Mouse (Mus musculus): ENCODE measurements around the gene Gm13124. TPM values are rescaled to one million over a fixed set of nuclear protein-coding genes. Genes with fewer than 3 reads are reported as not detected.
"Not testable (repeated sequence)": the region's sequence is repeated elsewhere in the genome, so short reads cannot be mapped to it uniquely, and the experiment has no call there.

The Gm13124 gene
- not detected in 2 replicates for polyA plus RNA-seq (2012; rRNA removed)

GRCm38 (mm10) chr4:144565034-144565433, at the start of gene Gm13124:
TSS of gene Gm13124 (minus strand) at chr4:144565134.
- Histone ChIP-seq H3K27ac (ENCODE audit: insufficient read depth, low read length) (no peak within 1 kb of the TSS), H3K4me3 (ENCODE audit: extremely low read depth, insufficient read depth, insufficient read length) (no peak within 1 kb of the TSS), H3K36me3 (ENCODE audit: control insufficient read depth, insufficient read depth, low read length) (no peaks in the 10 kb centered on the region), H3K4me1 (ENCODE audit: control insufficient read depth, insufficient read depth, insufficient read length) (no peaks in the 10 kb centered on the region), H3K27me3 (ENCODE audit: control insufficient read depth, insufficient read depth, low read length) (no peaks in the 10 kb centered on the region)
- WGBS, result 88% methylated on average over 1 of the region's 1 CpGs
- DNase-seq (ENCODE audit: low read depth in 1 of 2, low spot score in 2 of 2), result no peak
- TF ChIP-seq POLR2A (IDR thresholded peaks at IDR 0.05; ENCODE audit: low read depth, low read length) (no peak), CTCF (IDR thresholded peaks at IDR 0.05; ENCODE audit: extremely low read depth, insufficient read depth, insufficient read length, insufficient replicate concordance) (no peak)

GRCm38 (mm10) chr4:144614586-144614985, 49.7 kb upstream of the Gm13124 start:
- H3K36me3 ChIP-seq (ENCODE audit: control insufficient read depth, insufficient read depth, low read length), result no peaks in the 10 kb centered on the region
- H3K27ac ChIP-seq (ENCODE audit: insufficient read depth, low read length), result no peak overlapping the region
- no peak overlapping the region for H3K4me3 ChIP-seq (ENCODE audit: extremely low read depth, insufficient read depth, insufficient read length)
- TF ChIP-seq CTCF (IDR thresholded peaks at IDR 0.05; ENCODE audit: extremely low read depth, insufficient read depth, insufficient read length, insufficient replicate concordance), result no peak
- no peak for TF ChIP-seq POLR2A (IDR thresholded peaks at IDR 0.05; ENCODE audit: low read depth, low read length)
- WGBS, result 53% methylated on average over 1 of the region's 1 CpGs
- H3K27me3 ChIP-seq (ENCODE audit: control insufficient read depth, insufficient read depth, low read length), result no peaks in the 10 kb centered on the region
- no peak for DNase-seq (ENCODE audit: low read depth in 1 of 2, low spot score in 2 of 2)
- no peaks in the 10 kb centered on the region for H3K4me1 ChIP-seq (ENCODE audit: control insufficient read depth, insufficient read depth, insufficient read length)

- Histone ChIP-seq H3K4me3 (ENCODE audit: extremely low read depth, insufficient read depth, insufficient read length) (no peak within 1 kb of the TSS), H3K27me3 (ENCODE audit: control insufficient read depth, insufficient read depth, low read length) (no peaks in the 10 kb centered on the region), H3K36me3 (ENCODE audit: control insufficient read depth, insufficient read depth, low read length) (no peaks in the 10 kb centered on the region), H3K4me1 (ENCODE audit: control insufficient read depth, insufficient read depth, insufficient read length) (no peaks in the 10 kb centered on the region), H3K27ac (ENCODE audit: insufficient read depth, low read length) (no peak within 1 kb of the TSS)
- DNase-seq (ENCODE audit: low read depth in 1 of 2, low spot score in 2 of 2), result no peak
- TF ChIP-seq POLR2A (IDR thresholded peaks at IDR 0.05; ENCODE audit: low read depth, low read length), result no peak
- no peak for TF ChIP-seq CTCF (IDR thresholded peaks at IDR 0.05; ENCODE audit: extremely low read depth, insufficient read depth, insufficient read length, insufficient replicate concordance)
- 67% methylated on average over 1 of the region's 1 CpGs for WGBS
Measured at GRCm38 (mm10) chr4:144613407-144613806, 48.5 kb upstream of the Gm13124 start, which contains the start of gene Aadacl4. TSS of gene Aadacl4 (plus strand) at chr4:144613707.

GRCm38 (mm10) chr4:144592790-144593189, 27.9 kb upstream of the Gm13124 start:
- no peak overlapping the region for H3K4me3 ChIP-seq (ENCODE audit: extremely low read depth, insufficient read depth, insufficient read length)
- no peak overlapping the region for H3K27ac ChIP-seq (ENCODE audit: insufficient read depth, low read length)
- no peaks in the 10 kb centered on the region for H3K4me1 ChIP-seq (ENCODE audit: control insufficient read depth, insufficient read depth, insufficient read length)
- H3K27me3 ChIP-seq (ENCODE audit: control insufficient read depth, insufficient read depth, low read length), result no peaks in the 10 kb centered on the region
- no peaks in the 10 kb centered on the region for H3K36me3 ChIP-seq (ENCODE audit: control insufficient read depth, insufficient read depth, low read length)
- no peak for TF ChIP-seq CTCF (IDR thresholded peaks at IDR 0.05; ENCODE audit: extremely low read depth, insufficient read depth, insufficient read length, insufficient replicate concordance)
- TF ChIP-seq POLR2A (IDR thresholded peaks at IDR 0.05; ENCODE audit: low read depth, low read length), result no peak
- DNase-seq (ENCODE audit: low read depth in 1 of 2, low spot score in 2 of 2), result no peak

GRCm38 (mm10) chr4:144586207-144586606, 21.3 kb upstream of the Gm13124 start:
- not testable (repeated sequence) for H3K27ac ChIP-seq (ENCODE audit: insufficient read depth, low read length)

GRCm38 (mm10) chr4:144567752-144568151, 2.8 kb upstream of the Gm13124 start:
- Histone ChIP-seq H3K27me3 (ENCODE audit: control insufficient read depth, insufficient read depth, low read length) (no peaks in the 10 kb centered on the region), H3K36me3 (ENCODE audit: control insufficient read depth, insufficient read depth, low read length) (no peaks in the 10 kb centered on the region), H3K4me1 (ENCODE audit: control insufficient read depth, insufficient read depth, insufficient read length) (no peaks in the 10 kb centered on the region), H3K27ac (ENCODE audit: insufficient read depth, low read length) (no peak overlapping the region), H3K4me3 (ENCODE audit: extremely low read depth, insufficient read depth, insufficient read length) (no peak overlapping the region)
- no peak for DNase-seq (ENCODE audit: low read depth in 1 of 2, low spot score in 2 of 2)
- no peak for TF ChIP-seq CTCF (IDR thresholded peaks at IDR 0.05; ENCODE audit: extremely low read depth, insufficient read depth, insufficient read length, insufficient replicate concordance)
- no peak for TF ChIP-seq POLR2A (IDR thresholded peaks at IDR 0.05; ENCODE audit: low read depth, low read length)

More at GRCm38 (mm10) chr4:144586207-144586606, 21.3 kb upstream of the Gm13124 start:
- H3K36me3 ChIP-seq (ENCODE audit: control insufficient read depth, insufficient read depth, low read length); H3K4me3 ChIP-seq (ENCODE audit: extremely low read depth, insufficient read depth, insufficient read length); H3K27me3 ChIP-seq (ENCODE audit: control insufficient read depth, insufficient read depth, low read length); H3K4me1 ChIP-seq (ENCODE audit: control insufficient read depth, insufficient read depth, insufficient read length); DNase-seq (ENCODE audit: low read depth in 1 of 2, low spot score in 2 of 2): not testable (repeated sequence)
- WGBS, result 84% methylated on average over 12 of the region's 16 CpGs

GRCm38 (mm10) chr4:144561205-144561604, 3.7 kb downstream of the Gm13124 start:
- Histone ChIP-seq H3K36me3 (ENCODE audit: control insufficient read depth, insufficient read depth, low read length) (no peaks in the 10 kb centered on the region), H3K4me1 (ENCODE audit: control insufficient read depth, insufficient read depth, insufficient read length) (no peaks in the 10 kb centered on the region), H3K27ac (ENCODE audit: insufficient read depth, low read length) (no peak overlapping the region), H3K27me3 (ENCODE audit: control insufficient read depth, insufficient read depth, low read length) (no peaks in the 10 kb centered on the region), H3K4me3 (ENCODE audit: extremely low read depth, insufficient read depth, insufficient read length) (no peak overlapping the region)
- TF ChIP-seq CTCF (IDR thresholded peaks at IDR 0.05; ENCODE audit: extremely low read depth, insufficient read depth, insufficient read length, insufficient replicate concordance) (no peak), POLR2A (IDR thresholded peaks at IDR 0.05; ENCODE audit: low read depth, low read length) (no peak)
- no peak for DNase-seq (ENCODE audit: low read depth in 1 of 2, low spot score in 2 of 2)
- 51% methylated on average over 2 of the region's 2 CpGs for WGBS

Measured in spleen, adult 2 months (tissue).